Mouse (Mus musculus) intestine, embryonic 14.5 days (tissue): ENCODE measurements around the gene Baiap2. TPM values are rescaled to one million over a fixed set of nuclear protein-coding genes. Genes with fewer than 3 reads are reported as not detected.

ENCODE experiments used
- ATAC-seq: fragments of 200-750 bp; cut with Nextera tagmentation; replicated peaks from 2 replicates; pipeline ENCODE4 v1.8.0; 2017; ENCODE audit warnings: low read depth, moderate number of reproducible peaks, moderate TSS enrichment, moderate library complexity; ENCODE audit not compliant: low FRiP score, low TSS enrichment
- DNase-seq: peaks from one replicate; pipeline ENCODE4 v3.0.0-alpha.2; 2018; ENCODE audit warnings: low spot score
- H3K27ac ChIP-seq: fragments of 300-500 bp; sonication (generic); 2 replicates; pipeline ENCODE4 v1.5.1; 2014; ENCODE audit warnings: low read depth, mild to moderate bottlenecking, control low read depth
- H3K27me3 ChIP-seq: fragments of 300-500 bp; sonication (generic); replicated peaks from 2 replicates; pipeline ENCODE4 v1.6.1; 2014; ENCODE audit warnings: low read length, control low read depth; ENCODE audit not compliant: control insufficient read depth, insufficient read depth
- H3K36me3 ChIP-seq: fragments of 300-500 bp; sonication (generic); 2 replicates; pipeline ENCODE4 v1.6.1; 2014; ENCODE audit warnings: low read length, control low read depth; ENCODE audit not compliant: control insufficient read depth, insufficient read depth
- H3K4me1 ChIP-seq: fragments of 300-500 bp; sonication (generic); replicated peaks from 2 replicates; pipeline ENCODE4 v1.6.1; 2014; ENCODE audit warnings: low read length, control low read depth, mixed read lengths; ENCODE audit not compliant: control insufficient read depth, insufficient read depth
- H3K4me2 ChIP-seq: fragments of 300-500 bp; sonication (generic); 2 replicates; pipeline ENCODE4 v1.6.1; 2014; ENCODE audit warnings: low read length
- H3K4me3 ChIP-seq: fragments of 300-500 bp; sonication (generic); 2 replicates; pipeline ENCODE4 v1.5.1; 2014; ENCODE audit warnings: low read depth, low read length, control low read depth, mixed read lengths
- H3K9ac ChIP-seq: fragments of 300-500 bp; sonication (generic); 2 replicates; pipeline ENCODE4 v1.6.1; 2014; ENCODE audit warnings: mild to moderate bottlenecking, low read length
- H3K9me3 ChIP-seq: fragments of 300-500 bp; sonication (generic); 2 replicates; pipeline ENCODE4 v1.6.1; 2016; ENCODE audit warnings: low read length, control low read depth; ENCODE audit not compliant: control insufficient read depth
- WGBS: fragments of 180-500 bp; shearing (Covaris S2); extraction: QIAGEN DNeasy Blood & Tissue Kit; methylation state at CpG from one replicate; pipeline ENCODE4 v1.1.7; 2014; 5-methylcytosine and 5-hydroxymethylcytosine counted together
- polyA plus RNA-seq: library from polyadenylated mRNA; unstranded; fragments of >200 nt; fragmentation: Nextera tagmentation; extraction: Ambion mirVana; gene quantifications from 2 replicates; pipeline ENCODE4 v1.2.1, GENCODE M21; 2014

Baiap2 gene
- polyA plus RNA-seq, 1 experiment from 2014 or later = 15.2 TPM

GRCm38 (mm10) chr11:119928023-119928681, 14.4 kb upstream of the Baiap2 start:
- H3K4me1 ChIP-seq = no peaks in the 10 kb centered on the region
- H3K4me3 ChIP-seq = 0 out of 2 replicates have a peak overlapping the region, but pooled peaks have one; percentile 2
- 51% methylated on average over 16 of the region's 16 CpGs for WGBS
- no peaks in the 10 kb centered on the region for H3K27me3 ChIP-seq
- H3K27ac ChIP-seq = peak overlapping the region; percentile 17
- H3K9ac ChIP-seq = no peak overlapping the region
- H3K36me3 ChIP-seq = no peaks in the 10 kb centered on the region
- no peak for DNase-seq
- no peak for ATAC-seq
- H3K4me2 ChIP-seq = peak overlapping the region; percentile 33; the same call in 1 of the 2 replicates
- no peaks in the 10 kb centered on the region for H3K9me3 ChIP-seq

- Histone ChIP-seq H3K9ac (no peak overlapping the region), H3K4me1 (no peaks in the 10 kb centered on the region), H3K4me2 (no peak overlapping the region), H3K9me3 (no peaks in the 10 kb centered on the region), H3K27me3 (no peaks in the 10 kb centered on the region), H3K4me3 (no peak overlapping the region), H3K27ac (no peak overlapping the region), H3K36me3 (no peaks in the 10 kb centered on the region)
- ATAC-seq = no peak
- DNase-seq = no peak
- 82% methylated on average over 6 of the region's 6 CpGs for WGBS
Observed at GRCm38 (mm10) chr11:119929603-119930265, 12.8 kb upstream of the Baiap2 start.

- H3K4me3 ChIP-seq = no peak overlapping the region
- 75% methylated on average over 10 of the region's 10 CpGs for WGBS
- ATAC-seq = no peak
- no peaks in the 10 kb centered on the region for H3K9me3 ChIP-seq
- no peak overlapping the region for H3K4me2 ChIP-seq
- peaks cover 6% of the 10 kb centered on the region for H3K4me1 ChIP-seq
- no peak overlapping the region for H3K27ac ChIP-seq
- no peaks in the 10 kb centered on the region for H3K27me3 ChIP-seq
- H3K36me3 ChIP-seq = no peaks in the 10 kb centered on the region
- no peak overlapping the region for H3K9ac ChIP-seq
- no peak for DNase-seq
Observed at GRCm38 (mm10) chr11:119931809-119932208, 10.8 kb upstream of the Baiap2 start.

- WGBS = 68% methylated on average over 4 of the region's 4 CpGs
- Histone ChIP-seq H3K4me1 (peaks cover 20% of the 10 kb centered on the region), H3K4me3 (no peak overlapping the region), H3K9me3 (no peaks in the 10 kb centered on the region), H3K9ac (no peak overlapping the region), H3K36me3 (no peaks in the 10 kb centered on the region), H3K27ac (no peak overlapping the region), H3K4me2 (no peak overlapping the region), H3K27me3 (no peaks in the 10 kb centered on the region)
- no peak for DNase-seq
- no peak for ATAC-seq
Observed at GRCm38 (mm10) chr11:119933142-119933541, 9.4 kb upstream of the Baiap2 start.

GRCm38 (mm10) chr11:119933819-119934583, 8.6 kb upstream of the Baiap2 start:
- no peak overlapping the region for H3K4me2 ChIP-seq
- no peaks in the 10 kb centered on the region for H3K27me3 ChIP-seq
- H3K4me1 ChIP-seq = peaks cover 28% of the 10 kb centered on the region
- no peak overlapping the region for H3K4me3 ChIP-seq
- no peaks in the 10 kb centered on the region for H3K9me3 ChIP-seq
- DNase-seq (no peak), ATAC-seq (no peak)
- H3K36me3 ChIP-seq = no peaks in the 10 kb centered on the region
- no peak overlapping the region for H3K27ac ChIP-seq
- H3K9ac ChIP-seq = no peak overlapping the region
- 83% methylated on average over 8 of the region's 8 CpGs for WGBS

GRCm38 (mm10) chr11:119934773-119935172, 7.8 kb upstream of the Baiap2 start:
- no peak for ATAC-seq
- Histone ChIP-seq H3K27me3 (no peaks in the 10 kb centered on the region), H3K4me1 (peaks cover 36% of the 10 kb centered on the region), H3K36me3 (no peaks in the 10 kb centered on the region), H3K9ac (no peak overlapping the region), H3K4me3 (no peak overlapping the region), H3K9me3 (no peaks in the 10 kb centered on the region), H3K27ac (no peak overlapping the region), H3K4me2 (no peak overlapping the region)
- 77% methylated on average over 8 of the region's 8 CpGs for WGBS
- DNase-seq = no peak

GRCm38 (mm10) chr11:119935457-119935856, 7.1 kb upstream of the Baiap2 start:
- Histone ChIP-seq H3K27ac (no peak overlapping the region), H3K27me3 (no peaks in the 10 kb centered on the region), H3K9me3 (no peaks in the 10 kb centered on the region), H3K4me3 (no peak overlapping the region), H3K4me2 (no peak overlapping the region), H3K4me1 (peaks cover 43% of the 10 kb centered on the region), H3K9ac (no peak overlapping the region), H3K36me3 (no peaks in the 10 kb centered on the region)
- WGBS = 29% methylated on average over 6 of the region's 6 CpGs
- ATAC-seq (no peak), DNase-seq (peak; percentile 84)

- Histone ChIP-seq H3K4me2 (no peak overlapping the region), H3K4me1 (peaks cover 53% of the 10 kb centered on the region), H3K36me3 (no peaks in the 10 kb centered on the region), H3K4me3 (no peak overlapping the region), H3K27ac (peak overlapping the region; percentile 71; the same call in 1 of the 2 replicates), H3K9me3 (no peaks in the 10 kb centered on the region), H3K9ac (no peak overlapping the region), H3K27me3 (no peaks in the 10 kb centered on the region)
- WGBS = 79% methylated on average over 2 of the region's 2 CpGs
- DNase-seq (no peak), ATAC-seq (no peak)
Observed at GRCm38 (mm10) chr11:119936456-119936855, 6.1 kb upstream of the Baiap2 start.
